Mouse (Mus musculus) thymus, postnatal 4 days (tissue): Measurements from ENCODE around the gene Vamp8.
A peak's percentile ranks its signal among the peaks of the same experiment; 100 is the strongest.

Experiments
- DNase-seq: peaks from one replicate; pipeline ENCODE4 v3.0.0; 2021

Vamp8 gene

GRCm38 (mm10) chr6:72401875-72402274, 11.4 kb upstream of the Vamp8 start:
- DNase-seq, result peak; percentile 87

- DNase-seq, result no peak
Measured at GRCm38 (mm10) chr6:72399967-72400366, 9.5 kb upstream of the Vamp8 start.

- no peak for DNase-seq
Measured at GRCm38 (mm10) chr6:72396837-72397251, 6.3 kb upstream of the Vamp8 start.

- no peak for DNase-seq
Measured at GRCm38 (mm10) chr6:72392341-72392740, 1.8 kb upstream of the Vamp8 start.

- peak; percentile 32 for DNase-seq
Measured at GRCm38 (mm10) chr6:72390795-72391521, 455 bp upstream of the Vamp8 start.

- DNase-seq, result no peak
Measured at GRCm38 (mm10) chr6:72389471-72389940, 997 bp downstream of the Vamp8 start.

- no peak for DNase-seq
Measured at GRCm38 (mm10) chr6:72388791-72389329, 1.6 kb downstream of the Vamp8 start.

- no peak for DNase-seq
Measured at GRCm38 (mm10) chr6:72388266-72388665, 2.2 kb downstream of the Vamp8 start.

GRCm38 (mm10) chr6:72387816-72388215, 2.7 kb downstream of the Vamp8 start:
- DNase-seq, result no peak

GRCm38 (mm10) chr6:72386561-72386960, 3.9 kb downstream of the Vamp8 start:
- no peak for DNase-seq

- DNase-seq, result no peak
Measured at GRCm38 (mm10) chr6:72385258-72385657, 5.2 kb downstream of the Vamp8 start.

- no peak for DNase-seq
Measured at GRCm38 (mm10) chr6:72383952-72384351, 6.6 kb downstream of the Vamp8 start.

- DNase-seq, result no peak
Measured at GRCm38 (mm10) chr6:72383142-72383820, 7.2 kb downstream of the Vamp8 start.

- no peak for DNase-seq
Measured at GRCm38 (mm10) chr6:72382494-72382893, 8.0 kb downstream of the Vamp8 start.

GRCm38 (mm10) chr6:72380131-72380770, 10.3 kb downstream of the Vamp8 start, which contains the start of gene Vamp5:
TSS of gene Vamp5 (minus strand) at chr6:72380468.
- peak; percentile 95 for DNase-seq

GRCm38 (mm10) chr6:72379377-72380130, 10.9 kb downstream of the Vamp8 start:
- DNase-seq, result no peak

- DNase-seq, result no peak
Measured at GRCm38 (mm10) chr6:72378510-72379234, 11.8 kb downstream of the Vamp8 start.

- DNase-seq, result no peak
Measured at GRCm38 (mm10) chr6:72374820-72375563, 15.5 kb downstream of the Vamp8 start.

- no peak for DNase-seq
Measured at GRCm38 (mm10) chr6:72374206-72374605, 16.3 kb downstream of the Vamp8 start.

- no peak for DNase-seq
Measured at GRCm38 (mm10) chr6:72373184-72373583, 17.3 kb downstream of the Vamp8 start.

- no peak for DNase-seq
Measured at GRCm38 (mm10) chr6:72371571-72371970, 18.9 kb downstream of the Vamp8 start.
